Mouse (Mus musculus) hindbrain, embryonic 10.5 days (tissue): ENCODE measurements around the gene Slc24a3. TPM values are rescaled to one million over a fixed set of nuclear protein-coding genes. Genes with fewer than 3 reads are reported as not detected.

Experiments used
- DNase-seq: peaks from one replicate; pipeline ENCODE4 v3.0.0-alpha.2; 2017; ENCODE audit warnings: low spot score
- H3K27ac ChIP-seq: fragments of 300-500 bp; sonication (generic); 2 replicates; pipeline ENCODE4 v1.5.1; 2016; ENCODE audit warnings: mild to moderate bottlenecking, moderate library complexity
- H3K27me3 ChIP-seq: fragments of 300-500 bp; sonication (generic); 2 replicates; pipeline ENCODE4 v1.6.1; 2016; ENCODE audit warnings: mild to moderate bottlenecking; ENCODE audit not compliant: poor library complexity, insufficient read depth, severe bottlenecking
- H3K36me3 ChIP-seq: fragments of 300-500 bp; sonication (generic); 2 replicates; pipeline ENCODE4 v1.6.1; 2016; ENCODE audit warnings: mild to moderate bottlenecking, moderate library complexity
- H3K4me1 ChIP-seq: fragments of 300-500 bp; sonication (generic); replicated peaks from 2 replicates; pipeline ENCODE4 v1.6.1; 2016; ENCODE audit warnings: mild to moderate bottlenecking
- H3K4me3 ChIP-seq: fragments of 300-500 bp; sonication (generic); 2 replicates; pipeline ENCODE4 v1.5.1; 2016; ENCODE audit warnings: mild to moderate bottlenecking, moderate library complexity
- H3K9me3 ChIP-seq: fragments of 300-500 bp; sonication (generic); 2 replicates; pipeline ENCODE4 v1.6.1; 2016; ENCODE audit warnings: mild to moderate bottlenecking, moderate library complexity
- whole genome bisulfite sequencing: fragments of 180-500 bp; shearing (Covaris S2); methylation state at CpG from one replicate; pipeline ENCODE4 v1.1.7; 2016; 5-methylcytosine and 5-hydroxymethylcytosine counted together
- polyA plus RNA-seq: library from polyadenylated mRNA; unstranded; fragments of >200 nt; fragmentation: Nextera tagmentation; extraction: Ambion mirVana; gene quantifications from 2 replicates; pipeline ENCODE4 v1.2.1, GENCODE M21; 2016

The Slc24a3 gene
- polyA plus RNA-seq, 1 experiment from 2014 or later, result 1.2 TPM

DNA sequence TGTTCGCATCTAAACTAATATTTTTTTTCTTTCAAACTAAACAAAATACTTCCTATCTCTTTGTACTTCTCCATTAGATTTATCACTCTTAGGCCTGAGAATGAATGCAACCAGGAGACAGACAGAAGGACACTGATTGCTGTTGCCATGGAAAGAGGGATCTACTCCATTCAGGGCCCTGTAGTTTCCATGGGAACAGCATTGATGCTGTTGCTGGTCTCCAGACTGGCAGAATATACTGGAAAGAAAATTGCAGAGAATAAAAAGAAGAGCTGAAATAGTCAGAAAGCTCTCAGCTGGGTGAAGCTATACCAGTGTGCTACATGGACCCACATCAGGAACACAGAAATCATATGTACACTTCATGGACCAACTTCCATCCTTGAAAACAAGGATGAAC, 272.2 kb downstream of the Slc24a3 start:
- Histone ChIP-seq H3K36me3 (no peaks in the 10 kb centered on the region), H3K9me3 (no peaks in the 10 kb centered on the region), H3K4me3 (no peak overlapping the region), H3K4me1 (peaks cover 8% of the 10 kb centered on the region), H3K27ac (no peak overlapping the region), H3K27me3 (no peaks in the 10 kb centered on the region)
- 87% methylated on average over 1 of the region's 1 CpGs for WGBS
- no peak for DNase-seq

- no peaks in the 10 kb centered on the region for H3K36me3 ChIP-seq
- no peak overlapping the region for H3K27ac ChIP-seq
- no peak for DNase-seq
- no peaks in the 10 kb centered on the region for H3K4me1 ChIP-seq
- H3K27me3 ChIP-seq, result no peaks in the 10 kb centered on the region
- no peaks in the 10 kb centered on the region for H3K9me3 ChIP-seq
- H3K4me3 ChIP-seq, result no peak overlapping the region
- WGBS, result 47% methylated on average over 8 of the region's 8 CpGs
Measured at GRCm38 (mm10) chr2:145457106-145457747, 289.7 kb downstream of the Slc24a3 start.

DNA sequence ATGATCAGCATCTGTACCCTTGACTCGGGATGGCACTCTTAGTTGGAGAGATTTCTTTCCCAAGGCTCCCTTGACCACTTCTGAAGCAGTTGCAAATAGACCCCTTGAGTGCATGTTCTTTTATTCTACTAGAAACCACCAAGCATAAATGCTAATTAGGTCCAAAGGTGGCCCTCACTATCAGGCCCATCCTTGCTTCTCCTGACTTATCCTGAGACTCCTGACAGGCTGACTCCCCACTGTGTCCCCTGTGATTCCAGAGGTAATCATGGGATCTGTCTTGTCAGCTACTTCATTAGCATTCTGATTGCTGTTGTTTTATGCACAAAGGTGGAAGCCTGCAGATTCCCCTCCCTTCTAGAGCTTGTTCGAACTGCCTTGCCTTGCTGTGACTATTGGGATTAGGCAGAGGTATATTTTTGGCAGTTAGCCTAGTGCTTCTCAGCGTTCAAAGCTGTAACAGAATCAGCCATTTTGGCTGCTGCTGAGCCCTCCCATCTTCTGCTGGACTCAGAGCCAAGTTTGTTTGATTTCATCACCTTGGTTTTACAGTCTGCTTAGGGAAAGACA, 293.4 kb downstream of the Slc24a3 start:
- no peak for DNase-seq
- 60% methylated on average over 3 of the region's 3 CpGs for WGBS
- no peak overlapping the region for H3K4me3 ChIP-seq
- no peak overlapping the region for H3K27ac ChIP-seq
- no peaks in the 10 kb centered on the region for H3K9me3 ChIP-seq
- no peaks in the 10 kb centered on the region for H3K4me1 ChIP-seq
- no peaks in the 10 kb centered on the region for H3K27me3 ChIP-seq
- no peaks in the 10 kb centered on the region for H3K36me3 ChIP-seq

DNA sequence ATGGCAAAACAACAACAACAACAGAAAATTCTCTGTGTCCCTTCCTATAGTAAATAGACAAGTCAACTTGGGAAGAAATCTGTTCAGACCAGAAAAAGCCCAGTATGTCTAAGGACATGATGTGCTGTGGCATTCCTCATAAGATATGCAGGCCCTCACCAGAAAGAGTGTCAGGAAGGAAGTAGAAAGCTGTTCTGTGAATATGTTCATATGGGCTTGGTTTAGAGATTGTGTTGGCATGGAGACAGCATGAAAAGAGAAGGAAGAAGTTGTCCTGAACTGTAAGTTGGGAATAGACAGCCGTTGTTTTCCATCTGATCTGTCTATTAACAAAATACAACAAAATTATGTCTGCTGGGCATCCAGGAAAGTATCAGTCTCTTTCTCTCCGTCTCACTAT, 294.7 kb downstream of the Slc24a3 start:
- no peaks in the 10 kb centered on the region for H3K4me1 ChIP-seq
- no peaks in the 10 kb centered on the region for H3K9me3 ChIP-seq
- no peaks in the 10 kb centered on the region for H3K36me3 ChIP-seq
- no peak overlapping the region for H3K27ac ChIP-seq
- no peak for DNase-seq
- H3K27me3 ChIP-seq, result no peaks in the 10 kb centered on the region
- WGBS, result 91% methylated on average over 2 of the region's 2 CpGs
- no peak overlapping the region for H3K4me3 ChIP-seq

- no peaks in the 10 kb centered on the region for H3K4me1 ChIP-seq
- no peak overlapping the region for H3K4me3 ChIP-seq
- H3K9me3 ChIP-seq, result no peaks in the 10 kb centered on the region
- no peak for DNase-seq
- 90% methylated on average over 5 of the region's 5 CpGs for WGBS
- H3K36me3 ChIP-seq, result no peaks in the 10 kb centered on the region
- no peaks in the 10 kb centered on the region for H3K27me3 ChIP-seq
- H3K27ac ChIP-seq, result no peak overlapping the region
Measured at GRCm38 (mm10) chr2:145468701-145469325, 301.3 kb downstream of the Slc24a3 start.

- Histone ChIP-seq H3K27ac (no peak overlapping the region), H3K4me1 (no peaks in the 10 kb centered on the region), H3K4me3 (no peak overlapping the region), H3K27me3 (no peaks in the 10 kb centered on the region), H3K36me3 (no peaks in the 10 kb centered on the region), H3K9me3 (no peaks in the 10 kb centered on the region)
- DNase-seq, result no peak
- 79% methylated on average over 2 of the region's 2 CpGs for WGBS
Measured at GRCm38 (mm10) chr2:145477484-145477883, 309.9 kb downstream of the Slc24a3 start.

DNA sequence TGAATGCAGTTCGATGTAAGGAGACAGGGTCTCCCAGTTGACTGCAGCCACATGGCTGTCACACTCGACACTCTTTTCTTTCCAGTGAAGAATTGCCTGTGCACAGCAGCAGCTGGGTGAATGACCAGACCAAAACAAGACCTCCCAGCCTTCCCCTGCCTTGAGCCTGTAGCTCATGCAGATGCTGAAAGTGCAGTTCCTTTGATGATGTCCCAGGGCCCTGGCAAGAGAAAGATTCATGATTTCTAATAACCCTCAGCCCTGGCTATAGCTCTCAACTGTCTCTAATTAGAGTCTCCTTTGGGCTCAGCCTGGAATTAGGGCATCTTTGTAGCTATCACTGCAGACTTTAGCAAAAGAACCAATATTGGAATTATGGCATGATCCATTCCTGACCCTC, 312.1 kb downstream of the Slc24a3 start:
- no peaks in the 10 kb centered on the region for H3K4me1 ChIP-seq
- no peak for DNase-seq
- WGBS, result 81% methylated on average over 2 of the region's 2 CpGs
- no peak overlapping the region for H3K4me3 ChIP-seq
- no peaks in the 10 kb centered on the region for H3K9me3 ChIP-seq
- no peaks in the 10 kb centered on the region for H3K27me3 ChIP-seq
- H3K27ac ChIP-seq, result no peak overlapping the region
- no peaks in the 10 kb centered on the region for H3K36me3 ChIP-seq

DNA sequence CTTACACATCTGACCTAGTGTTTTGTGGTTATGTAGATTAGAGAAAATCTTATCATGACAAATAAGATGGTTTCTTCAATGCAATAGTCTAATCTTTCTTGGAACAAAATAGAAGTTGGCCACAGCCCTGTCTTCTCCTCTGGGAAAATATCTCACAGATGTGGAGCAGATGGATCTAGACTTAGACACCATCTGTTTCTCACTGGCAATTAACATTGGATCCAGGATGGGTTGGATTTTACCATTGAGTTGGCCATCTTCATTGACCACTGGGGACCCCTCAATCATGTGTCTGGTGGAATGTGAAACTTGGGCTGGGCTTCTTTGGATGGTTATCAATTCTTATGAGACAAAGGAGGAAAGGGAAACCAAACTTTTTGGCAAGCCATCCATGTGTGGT, 332.7 kb downstream of the Slc24a3 start:
- H3K9me3 ChIP-seq, result no peaks in the 10 kb centered on the region
- DNase-seq, result no peak

DNA sequence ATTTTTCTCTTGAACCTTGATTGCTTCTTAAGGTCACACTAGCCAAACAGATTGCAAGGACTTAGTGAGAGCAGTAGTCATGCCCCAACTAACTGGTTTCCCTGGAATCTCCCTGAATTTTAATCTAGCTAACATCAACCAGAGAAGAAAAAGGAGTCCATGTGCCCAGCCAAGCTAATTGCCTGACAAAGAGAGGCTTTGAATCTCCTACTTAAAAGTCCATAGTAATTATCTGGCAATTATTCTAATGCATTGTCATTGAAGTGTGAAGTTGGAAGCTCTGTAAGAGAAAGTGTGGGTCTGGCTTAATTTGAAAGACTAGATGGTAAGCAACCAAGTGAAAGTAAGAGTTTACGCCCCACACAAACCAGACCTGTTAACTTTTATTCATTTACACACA, 333.9 kb downstream of the Slc24a3 start:
- Histone ChIP-seq H3K9me3 (no peaks in the 10 kb centered on the region), H3K36me3 (no peaks in the 10 kb centered on the region), H3K4me3 (no peak overlapping the region), H3K27me3 (no peaks in the 10 kb centered on the region), H3K4me1 (no peaks in the 10 kb centered on the region), H3K27ac (no peak overlapping the region)
- WGBS, result 94% methylated on average over 1 of the region's 1 CpGs
- DNase-seq, result no peak

More for the DNA sequence above, 332.7 kb downstream of the Slc24a3 start:
- Histone ChIP-seq H3K36me3 (no peaks in the 10 kb centered on the region), H3K27ac (no peak overlapping the region), H3K4me3 (no peak overlapping the region), H3K4me1 (no peaks in the 10 kb centered on the region), H3K27me3 (no peaks in the 10 kb centered on the region)

GRCm38 (mm10) chr2:145507702-145508101, 340.1 kb downstream of the Slc24a3 start:
- H3K27ac ChIP-seq, result no peak overlapping the region
- 90% methylated on average over 2 of the region's 2 CpGs for WGBS

DNA sequence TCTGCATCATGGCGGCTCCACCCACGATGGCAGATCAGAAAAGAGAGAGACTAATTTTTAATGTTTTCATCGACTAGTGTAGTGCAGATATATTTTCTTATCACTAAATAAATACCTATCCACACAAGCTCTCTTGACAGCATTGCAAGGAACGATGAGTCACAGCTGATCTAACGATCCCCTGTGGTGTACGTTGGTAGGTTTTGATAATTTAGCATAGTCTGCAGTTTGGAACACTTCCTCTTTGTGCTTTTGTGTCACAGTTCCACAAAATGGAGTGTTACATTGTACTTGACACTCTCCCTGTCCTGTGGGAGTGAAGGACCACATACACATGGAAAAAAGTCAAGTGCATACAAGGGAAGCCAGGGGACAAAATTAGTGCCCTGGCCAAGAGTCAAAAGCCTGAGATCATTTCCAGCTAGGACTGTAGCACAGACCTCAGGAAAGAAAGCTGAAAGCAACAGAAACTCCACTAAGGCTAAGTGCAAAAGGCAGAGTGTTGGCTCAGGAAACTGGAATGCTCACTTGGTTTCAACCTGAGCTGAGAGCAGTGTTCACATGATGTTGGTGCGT, 343.2 kb downstream of the Slc24a3 start:
- Histone ChIP-seq H3K4me1 (no peaks in the 10 kb centered on the region), H3K36me3 (no peaks in the 10 kb centered on the region)
- WGBS, result 91% methylated on average over 7 of the region's 7 CpGs

More at GRCm38 (mm10) chr2:145507702-145508101, 340.1 kb downstream of the Slc24a3 start:
- DNase-seq, result no peak
- H3K27me3 ChIP-seq, result no peaks in the 10 kb centered on the region
- no peaks in the 10 kb centered on the region for H3K36me3 ChIP-seq
- H3K4me1 ChIP-seq, result no peaks in the 10 kb centered on the region
- no peaks in the 10 kb centered on the region for H3K9me3 ChIP-seq
- no peak overlapping the region for H3K4me3 ChIP-seq

GRCm38 (mm10) chr2:145515956-145516355, 348.4 kb downstream of the Slc24a3 start:
- no peak for DNase-seq
- no peak overlapping the region for H3K4me3 ChIP-seq
- no peaks in the 10 kb centered on the region for H3K27me3 ChIP-seq
- WGBS, result 83% methylated on average over 4 of the region's 4 CpGs
- no peaks in the 10 kb centered on the region for H3K4me1 ChIP-seq
- H3K27ac ChIP-seq, result no peak overlapping the region
- no peaks in the 10 kb centered on the region for H3K9me3 ChIP-seq
- no peaks in the 10 kb centered on the region for H3K36me3 ChIP-seq

More for the DNA sequence above, 343.2 kb downstream of the Slc24a3 start:
- H3K27ac ChIP-seq, result no peak overlapping the region
- no peak overlapping the region for H3K4me3 ChIP-seq
- no peaks in the 10 kb centered on the region for H3K9me3 ChIP-seq
- no peak for DNase-seq
- H3K27me3 ChIP-seq, result no peaks in the 10 kb centered on the region

- no peaks in the 10 kb centered on the region for H3K4me1 ChIP-seq
- H3K27me3 ChIP-seq, result no peaks in the 10 kb centered on the region
- no peak overlapping the region for H3K4me3 ChIP-seq
- 57% methylated on average over 9 of the region's 9 CpGs for WGBS
- DNase-seq, result peak; percentile 75
- H3K9me3 ChIP-seq, result no peaks in the 10 kb centered on the region
- no peaks in the 10 kb centered on the region for H3K36me3 ChIP-seq
- no peak overlapping the region for H3K27ac ChIP-seq
Measured at GRCm38 (mm10) chr2:145517346-145517745, 349.8 kb downstream of the Slc24a3 start.
